In the genomic region with DNA sequence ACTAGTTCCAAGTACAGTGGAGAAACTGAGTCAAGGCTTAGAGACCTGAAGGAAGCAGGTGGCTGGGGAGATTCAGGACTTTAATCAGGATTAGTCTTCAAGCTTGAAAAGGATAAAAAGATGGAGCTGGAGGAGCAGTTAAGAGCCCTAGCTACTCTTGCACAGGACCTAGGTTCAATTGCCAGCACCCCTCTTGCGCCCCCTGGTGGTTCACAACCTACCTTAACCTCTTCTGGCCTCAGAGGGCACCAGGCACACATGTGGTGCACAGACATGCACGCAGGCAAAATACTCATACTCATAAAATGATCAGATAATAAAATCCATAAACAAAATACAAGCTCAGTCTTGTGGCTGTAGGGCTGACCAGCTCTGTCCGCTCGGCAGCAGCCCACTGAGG, we compare ENCODE assay signal across 8 mouse cellular contexts. TPM values are rescaled to one million over a fixed set of nuclear protein-coding genes. Genes with fewer than 3 reads are reported as not detected.
A peak's percentile ranks its signal among the peaks of the same experiment; 100 is the strongest.
DNase-seq lines count a peak whose midpoint lies in the region; ATAC-seq and TF ChIP-seq lines count a peak whose summit lies in the region.

No protein-coding gene starts in this region.

- no peaks in the 10 kb centered on the region for H3K9me3 ChIP-seq in intestine, embryonic 16.5 days (ENCODE audit: control insufficient read depth, low read length)
- H3K9me3 ChIP-seq in limb, embryonic 14.5 days (ENCODE audit: control insufficient read depth, low read length) = no peaks in the 10 kb centered on the region

- no peak overlapping the region for H3K9ac ChIP-seq in intestine, embryonic 16.5 days (ENCODE audit: low read depth, low read length)
- no peak overlapping the region for H3K9ac ChIP-seq in limb, embryonic 14.5 days (ENCODE audit: low read depth, low read length, severe bottlenecking)

- no peaks in the 10 kb centered on the region for H3K4me1 ChIP-seq in intestine, embryonic 16.5 days (ENCODE audit: control insufficient read depth, insufficient read depth, low read length)
- H3K4me1 ChIP-seq in limb, embryonic 14.5 days (ENCODE audit: control insufficient read depth, insufficient read depth, low read length) = no peaks in the 10 kb centered on the region

- DNase-seq in ovary, postnatal 10 days (ENCODE audit: low spot score) = peak; percentile 38
- DNase-seq in ovary, adult 18-20 months (ENCODE audit: low spot score) = no peak
- DNase-seq in adrenal gland, postnatal 36 days = peak; percentile 84 to 89
- peak; percentile 45 for DNase-seq in limb, embryonic 14.5 days (ENCODE audit: low spot score)
- DNase-seq in ovary, postnatal 14 days (ENCODE audit: low spot score) = peak; percentile 69
- DNase-seq in urinary bladder, adult 2 months (ENCODE audit: low spot score) = peak; percentile 40

- ATAC-seq in erythroblast, adult 5-6 weeks (replicated peaks; ENCODE audit: low FRiP score, poor library complexity, severe bottlenecking) = peak; percentile 87
- ATAC-seq in intestine, embryonic 16.5 days = peak; percentile 61
- ATAC-seq in limb, embryonic 14.5 days (ENCODE audit: low FRiP score, low read depth) = no peak

- H3K36me3 ChIP-seq in intestine, embryonic 16.5 days (ENCODE audit: control insufficient read depth, insufficient read depth, low read length) = no peaks in the 10 kb centered on the region
- no peaks in the 10 kb centered on the region for H3K36me3 ChIP-seq in limb, embryonic 14.5 days (ENCODE audit: control insufficient read depth, insufficient read depth, low read length)

- H3K4me3 ChIP-seq in intestine, embryonic 16.5 days (ENCODE audit: low read length) = no peak overlapping the region
- H3K4me3 ChIP-seq in limb, embryonic 14.5 days (replicated peaks; ENCODE audit: low read length) = no peak overlapping the region

- WGBS in intestine, embryonic 16.5 days = 54% methylated on average over 4 of the region's 4 CpGs
- WGBS in limb, embryonic 14.5 days = 43% methylated on average over 4 of the region's 4 CpGs

- TF ChIP-seq POLR2A in limb, embryonic 14.5 days (IDR thresholded peaks at IDR 0.05; ENCODE audit: borderline replicate concordance, extremely low read depth, insufficient read depth, insufficient read length) = no peak

- H3K4me2 ChIP-seq in intestine, embryonic 16.5 days (ENCODE audit: low read depth, low read length) = no peak overlapping the region
- no peak overlapping the region for H3K4me2 ChIP-seq in limb, embryonic 14.5 days (replicated peaks; ENCODE audit: low read depth, low read length, severe bottlenecking)

- no peaks in the 10 kb centered on the region for H3K27me3 ChIP-seq in intestine, embryonic 16.5 days (replicated peaks; ENCODE audit: control insufficient read depth, insufficient read depth, low read length)
- H3K27me3 ChIP-seq in limb, embryonic 14.5 days (ENCODE audit: control insufficient read depth, insufficient read depth, low read length) = no peaks in the 10 kb centered on the region

- H3K27ac ChIP-seq in intestine, embryonic 16.5 days (ENCODE audit: low read length) = no peak overlapping the region
- no peak overlapping the region for H3K27ac ChIP-seq in limb, embryonic 14.5 days (replicated peaks; ENCODE audit: low read depth, low read length)

RNA-seq across cellular contexts. Expression of a gene that starts 15.8 kb away (rescaled TPM):
- 100 to 1,000 TPM; 110 to 119 TPM for total RNA-seq in adrenal gland, postnatal 36 days (2021)
- 45.5 and 49.7 TPM in 2 replicates for total RNA-seq in erythroblast, adult 5-6 weeks (2015; ENCODE audit: low replicate concordance)
- total RNA-seq in erythroblast, adult 5-6 weeks (2017; ENCODE audit: low replicate concordance) = 24.5 and 27.7 TPM in 2 replicates
- 195 and 219 TPM in 2 replicates for polyA plus RNA-seq in intestine, embryonic 16.5 days (2015; fragmentation: Nextera tagmentation; extraction: Ambion mirVana)
- 119 and 152 TPM in 2 replicates for polyA plus RNA-seq in limb, embryonic 14.5 days (2012; rRNA removed)
- polyA plus RNA-seq in limb, embryonic 14.5 days (2014; fragmentation: Nextera tagmentation; extraction: Ambion mirVana) = 281 and 303 TPM in 2 replicates
- 107 and 113 TPM in 2 replicates for polyA plus RNA-seq in urinary bladder, adult 2 months (2012; rRNA removed)
